Mouse (Mus musculus): Measurements from ENCODE around the gene Myh3.
"Not testable (repeated sequence)": the region's sequence is repeated elsewhere in the genome, so short reads cannot be mapped to it uniquely, and the experiment has no call there.

The Myh3 gene

GRCm38 (mm10) chr11:67077435-67077834 is 665 bp upstream of the Myh3 start:
- DNase-seq (ENCODE audit: extremely low spot score): no peak

GRCm38 (mm10) chr11:67078888-67079287 is 788 bp downstream of the Myh3 start:
- no peak for DNase-seq (ENCODE audit: extremely low spot score)

- no peak for DNase-seq (ENCODE audit: extremely low spot score)
Observed at GRCm38 (mm10) chr11:67079740-67080139, 1.6 kb downstream of the Myh3 start.

- DNase-seq (ENCODE audit: extremely low spot score): peak; percentile 67
Observed at GRCm38 (mm10) chr11:67080168-67080567, 2.1 kb downstream of the Myh3 start.

GRCm38 (mm10) chr11:67081125-67081649 is 3.1 kb downstream of the Myh3 start:
- peak; percentile 82 for DNase-seq (ENCODE audit: extremely low spot score)

- no peak for DNase-seq (ENCODE audit: extremely low spot score)
Observed at GRCm38 (mm10) chr11:67082188-67082587, 4.1 kb downstream of the Myh3 start.

GRCm38 (mm10) chr11:67082793-67083192 is 4.7 kb downstream of the Myh3 start:
- DNase-seq (ENCODE audit: extremely low spot score): no peak

- no peak for DNase-seq (ENCODE audit: extremely low spot score)
Observed at GRCm38 (mm10) chr11:67083239-67083638, 5.1 kb downstream of the Myh3 start.

GRCm38 (mm10) chr11:67083712-67084340 is 5.7 kb downstream of the Myh3 start:
- no peak for DNase-seq (ENCODE audit: extremely low spot score)

GRCm38 (mm10) chr11:67085489-67085888 is 7.4 kb downstream of the Myh3 start:
- peak; percentile 69 for DNase-seq (ENCODE audit: extremely low spot score)

GRCm38 (mm10) chr11:67086467-67087164 is 8.5 kb downstream of the Myh3 start:
- DNase-seq (ENCODE audit: extremely low spot score): no peak

- DNase-seq (ENCODE audit: extremely low spot score): no peak
Observed at GRCm38 (mm10) chr11:67087225-67087624, 9.1 kb downstream of the Myh3 start.

- not testable (repeated sequence) for DNase-seq (ENCODE audit: extremely low spot score)
Observed at GRCm38 (mm10) chr11:67092354-67092753, 14.3 kb downstream of the Myh3 start.

- DNase-seq (ENCODE audit: extremely low spot score): no peak
Observed at GRCm38 (mm10) chr11:67093201-67093600, 15.1 kb downstream of the Myh3 start.

GRCm38 (mm10) chr11:67093652-67094051 is 15.6 kb downstream of the Myh3 start:
- no peak for DNase-seq (ENCODE audit: extremely low spot score)

- no peak for DNase-seq (ENCODE audit: extremely low spot score)
Observed at GRCm38 (mm10) chr11:67094470-67094869, 16.4 kb downstream of the Myh3 start.

- no peak for DNase-seq (ENCODE audit: extremely low spot score)
Observed at GRCm38 (mm10) chr11:67097709-67098108, 19.6 kb downstream of the Myh3 start.

- no peak for DNase-seq (ENCODE audit: extremely low spot score)
Observed at GRCm38 (mm10) chr11:67098427-67098826, 20.3 kb downstream of the Myh3 start.

- no peak for DNase-seq (ENCODE audit: extremely low spot score)
Observed at GRCm38 (mm10) chr11:67099241-67099640, 21.1 kb downstream of the Myh3 start.

GRCm38 (mm10) chr11:67100169-67100568 is 22.1 kb downstream of the Myh3 start:
- no peak for DNase-seq (ENCODE audit: extremely low spot score)

- no peak for DNase-seq (ENCODE audit: extremely low spot score)
Observed at GRCm38 (mm10) chr11:67101713-67102112, 23.6 kb downstream of the Myh3 start.

GRCm38 (mm10) chr11:67103256-67103655 is 25.2 kb downstream of the Myh3 start:
- DNase-seq (ENCODE audit: extremely low spot score): no peak

GRCm38 (mm10) chr11:67104242-67104641 is 26.1 kb downstream of the Myh3 start:
- DNase-seq (ENCODE audit: extremely low spot score): no peak
